Mouse (Mus musculus) forebrain, embryonic 14.5 days (tissue): ENCODE data around the gene Fgf15. TPM values are rescaled to one million over a fixed set of nuclear protein-coding genes. Genes with fewer than 3 reads are reported as not detected.

Source experiments
- ATAC-seq: fragments of 200-750 bp; cut with Nextera tagmentation; 2 replicates; pipeline ENCODE4 v1.8.0; 2017; ENCODE audit warnings: mild to moderate bottlenecking, moderate library complexity
- DNase-seq: peaks from one replicate; pipeline ENCODE4 v3.0.0-alpha.2; 2015; ENCODE audit warnings: low spot score
- H3K27ac ChIP-seq: fragments of 300-500 bp; sonication (generic); 2 replicates; pipeline ENCODE4 v1.5.1; 2014; ENCODE audit warnings: low read depth, mild to moderate bottlenecking, control low read depth, low read length, moderate library complexity
- H3K27me3 ChIP-seq: fragments of 300-500 bp; sonication (generic); replicated peaks from 2 replicates; pipeline ENCODE4 v1.6.1; 2014; ENCODE audit warnings: low read length, control low read depth, mixed read lengths; ENCODE audit not compliant: control insufficient read depth, insufficient read depth
- H3K36me3 ChIP-seq: fragments of 300-500 bp; sonication (generic); 2 replicates; pipeline ENCODE4 v1.6.1; 2014; ENCODE audit warnings: low read length, control low read depth; ENCODE audit not compliant: control insufficient read depth, insufficient read depth
- H3K4me1 ChIP-seq: fragments of 300-500 bp; sonication (generic); 2 replicates; pipeline ENCODE4 v1.6.1; 2014; ENCODE audit warnings: antibody characterized with exemption, low read length, control low read depth; ENCODE audit not compliant: control insufficient read depth, insufficient read depth
- H3K4me2 ChIP-seq: fragments of 300-500 bp; sonication (generic); 2 replicates; pipeline ENCODE4 v1.6.1; 2014; ENCODE audit warnings: mild to moderate bottlenecking, control low read depth, low read length
- H3K4me3 ChIP-seq: fragments of 300-500 bp; sonication (generic); 2 replicates; pipeline ENCODE4 v1.5.1; 2014; ENCODE audit warnings: low read depth, low read length, control low read depth
- H3K9ac ChIP-seq: fragments of 300-500 bp; sonication (generic); 2 replicates; pipeline ENCODE4 v1.6.1; 2014; ENCODE audit warnings: mild to moderate bottlenecking, low read length, control low read depth, moderate library complexity
- H3K9me3 ChIP-seq: fragments of 300-500 bp; sonication (generic); replicated peaks from 2 replicates; pipeline ENCODE4 v1.6.1; 2016; ENCODE audit warnings: low read length, control low read depth, mixed read lengths; ENCODE audit not compliant: control insufficient read depth
- WGBS: fragments of 180-500 bp; shearing (Covaris S2); extraction: QIAGEN DNeasy Blood & Tissue Kit; methylation state at CpG from one replicate; pipeline ENCODE4 v1.1.7; 2014; 5-methylcytosine and 5-hydroxymethylcytosine counted together
- polyA plus RNA-seq: library from polyadenylated mRNA; unstranded; fragments of >200 nt; fragmentation: Nextera tagmentation; extraction: Ambion mirVana; gene quantifications from 2 replicates; pipeline ENCODE4 v1.2.1, GENCODE M21; 2014

Gene Fgf15
- polyA plus RNA-seq, 1 experiment from 2014 or later = 36.3 TPM

DNA sequence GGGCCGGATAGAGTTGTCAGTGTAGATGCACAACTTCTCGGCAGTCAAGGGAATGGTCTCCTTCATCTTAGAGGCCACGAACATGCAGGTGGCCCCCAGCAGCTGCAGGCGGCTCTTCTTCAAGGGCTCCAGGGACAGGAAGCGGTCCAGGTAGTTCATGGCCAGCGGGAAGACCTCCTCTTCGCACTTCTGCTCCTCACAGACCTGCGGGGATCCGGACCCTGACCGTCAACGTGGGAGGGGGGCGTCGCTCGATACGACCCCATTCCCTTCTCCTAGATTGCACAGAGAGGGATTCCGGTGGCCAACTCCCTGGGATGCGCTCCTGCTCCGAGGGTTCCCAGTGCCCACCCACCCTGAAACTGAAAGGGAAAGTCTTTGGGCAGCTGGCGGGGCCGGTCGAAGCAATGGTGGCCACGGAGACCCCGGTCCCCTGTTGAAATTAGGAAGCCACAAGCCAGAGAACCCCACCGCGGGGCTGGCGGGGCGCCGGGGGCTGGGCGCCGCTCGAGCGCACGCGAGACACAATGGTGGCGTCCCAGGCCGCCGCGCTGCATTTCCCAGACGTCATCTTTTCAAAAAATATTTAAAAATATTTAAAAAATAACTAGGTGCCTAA, 41.7 kb downstream of the Fgf15 start:
- H3K9me3 ChIP-seq = no peaks in the 10 kb centered on the region
- peak overlapping the region; percentile 58 for H3K4me3 ChIP-seq
- H3K4me1 ChIP-seq = peaks cover 23% of the 10 kb centered on the region
- peak overlapping the region; percentile 76 for H3K9ac ChIP-seq
- 1% methylated on average over 39 of the region's 39 CpGs for WGBS
- H3K27ac ChIP-seq = 0 out of 2 replicates have a peak overlapping the region, but pooled peaks have one; percentile 48
- peaks cover 25% of the 10 kb centered on the region for H3K27me3 ChIP-seq
- peak; percentile 32 for DNase-seq
- ATAC-seq = peak; percentile 0; the same call in 1 of the 2 replicates
- H3K36me3 ChIP-seq = peaks cover 24% of the 10 kb centered on the region
- H3K4me2 ChIP-seq = peak overlapping the region; percentile 98

DNA sequence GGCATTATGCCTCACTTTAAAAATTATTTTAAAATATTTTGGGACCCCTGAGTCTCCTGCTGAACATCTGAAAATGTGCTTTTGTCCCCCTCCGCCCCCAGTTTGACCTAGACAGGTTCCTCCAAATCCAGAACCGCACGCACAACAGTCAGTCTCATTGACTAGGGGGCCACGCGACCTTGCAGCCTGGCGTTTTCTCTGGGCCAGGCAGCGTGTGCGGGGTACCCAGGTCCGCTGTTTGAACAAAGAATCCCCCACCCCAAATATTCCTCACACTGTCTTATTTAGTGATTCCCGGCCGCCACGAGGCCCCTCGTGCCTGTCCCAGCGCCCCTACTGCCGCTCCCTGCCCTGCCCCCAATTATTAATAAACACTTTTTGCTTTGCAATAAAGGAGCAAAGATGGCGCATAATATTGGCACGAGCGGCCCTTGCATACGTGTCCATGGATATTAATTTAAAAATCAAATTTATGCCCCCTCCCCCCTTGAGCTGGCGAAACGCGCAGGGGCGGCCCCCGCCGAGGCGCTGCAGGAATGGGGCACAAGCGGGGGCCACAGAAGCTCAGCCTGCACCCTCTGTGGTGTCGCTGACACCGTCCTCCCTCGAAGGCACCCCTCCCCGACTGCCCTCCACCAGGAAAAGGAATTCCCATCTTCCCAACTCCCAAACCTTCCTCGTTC, 42.5 kb downstream of the Fgf15 start:
- Histone ChIP-seq H3K4me2 (peak overlapping the region; percentile 98), H3K9me3 (no peaks in the 10 kb centered on the region), H3K27me3 (peaks cover 31% of the 10 kb centered on the region), H3K4me1 (peaks cover 26% of the 10 kb centered on the region), H3K36me3 (peaks cover 19% of the 10 kb centered on the region; the same call in 1 of the 2 replicates), H3K4me3 (peak overlapping the region; percentile 58), H3K27ac (0 out of 2 replicates have a peak overlapping the region, but pooled peaks have one; percentile 49), H3K9ac (peak overlapping the region; percentile 76)
- DNase-seq = no peak
- 1% methylated on average over 32 of the region's 32 CpGs for WGBS
- ATAC-seq = no peak

DNA sequence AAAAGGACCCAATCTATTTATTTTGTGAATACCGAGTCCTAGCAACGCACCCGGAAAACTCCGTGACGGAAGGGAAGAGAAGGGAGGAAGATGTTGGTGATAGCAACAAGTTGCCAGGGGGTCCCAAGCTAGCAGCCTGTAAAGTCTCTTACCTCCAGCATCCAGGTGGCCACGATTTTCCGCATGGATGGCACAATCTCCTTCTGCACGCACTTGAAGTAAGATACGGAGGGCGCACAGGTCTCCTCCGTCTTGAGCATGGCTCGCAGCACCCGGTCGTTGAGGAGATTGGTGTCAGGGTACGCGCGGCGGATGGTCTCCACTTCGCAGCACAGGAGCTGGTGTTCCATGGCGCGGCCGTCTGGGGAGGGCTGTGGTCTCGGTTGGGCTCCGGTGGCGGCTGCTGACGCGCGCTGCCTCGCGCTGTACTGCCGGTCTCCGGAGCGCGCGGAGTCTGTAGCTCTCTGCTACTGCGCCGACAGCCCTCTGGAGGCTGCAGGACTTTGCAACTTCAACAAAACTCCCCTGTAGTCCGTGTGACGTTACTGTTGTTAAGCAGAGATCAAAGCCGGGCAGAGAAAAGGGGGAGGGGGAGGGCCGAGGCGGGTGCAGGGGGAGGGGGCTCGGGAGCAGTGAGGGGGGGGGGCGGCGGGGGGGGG, 43.1 kb downstream of the Fgf15 start, which contains the start of gene Ccnd1:
Ccnd1 (minus strand) TSS at position 582 of the 659 bp plus-strand sequence.
- Histone ChIP-seq H3K27ac (peak within 1 kb of the TSS; percentile 70), H3K4me3 (peak within 1 kb of the TSS; percentile 58), H3K9me3 (no peaks in the 10 kb centered on the region), H3K4me2 (peak within 1 kb of the TSS; percentile 98), H3K36me3 (peaks cover 12% of the 10 kb centered on the region; the same call in 1 of the 2 replicates), H3K9ac (peak within 1 kb of the TSS; percentile 76), H3K27me3 (peaks cover 31% of the 10 kb centered on the region), H3K4me1 (peaks cover 26% of the 10 kb centered on the region)
- WGBS = under 1% methylated on average over 40 of the region's 45 CpGs
- ATAC-seq (peak; percentile 52), DNase-seq (peak; percentile 83)

DNA sequence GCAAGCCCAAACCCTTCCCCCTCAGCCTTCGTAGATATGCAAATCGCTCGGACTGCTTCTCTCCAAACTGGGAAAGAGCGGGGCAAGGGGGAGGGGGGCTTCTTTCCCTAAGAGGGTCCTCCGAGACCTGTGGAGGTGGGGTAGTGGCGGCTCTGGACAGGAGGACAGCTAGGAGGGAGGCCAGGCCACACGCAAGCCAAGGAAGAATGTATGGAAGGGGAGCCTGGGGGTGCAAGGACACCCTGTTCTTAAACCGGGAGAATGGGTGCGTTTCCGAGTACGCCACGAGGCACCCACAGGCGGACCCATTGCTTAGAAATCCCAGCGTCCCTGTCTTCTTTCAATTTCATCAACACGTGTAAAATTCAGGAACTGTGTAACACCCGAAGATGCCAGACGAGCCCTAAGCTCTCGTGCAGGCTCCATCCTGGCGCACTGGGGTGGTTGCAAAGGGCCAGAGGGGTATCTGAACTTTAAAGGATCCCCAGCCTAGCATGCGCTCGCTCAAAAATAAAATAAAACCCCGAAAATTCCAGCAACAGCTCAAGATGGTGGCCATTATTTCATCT, 43.8 kb downstream of the Fgf15 start:
- Histone ChIP-seq H3K9ac (peak overlapping the region; percentile 35; the same call in 1 of the 2 replicates), H3K4me3 (peak overlapping the region; percentile 58)
- 0 out of 2 replicates have a peak, but pooled peaks have one; percentile 18 for ATAC-seq

DNA sequence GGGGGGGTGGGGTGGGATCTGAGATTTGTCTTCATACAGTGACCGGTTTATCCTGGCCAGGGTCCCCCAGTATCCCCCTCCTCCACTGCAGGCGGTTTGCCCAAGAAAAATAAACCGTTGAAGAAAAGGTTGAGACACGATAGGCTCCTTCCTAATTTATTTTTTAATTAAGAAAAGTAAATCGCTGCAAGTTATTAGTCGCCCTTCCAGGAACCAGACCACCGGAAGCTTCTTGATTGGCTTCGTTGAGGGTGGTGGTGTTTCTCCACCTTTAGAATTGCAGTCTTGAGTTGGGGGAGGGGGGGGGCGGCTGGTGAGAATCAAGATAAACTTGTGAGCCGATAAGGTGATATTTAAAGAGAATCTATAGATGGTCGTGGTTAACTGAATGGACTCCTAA, 44.3 kb downstream of the Fgf15 start:
- H3K4me2 ChIP-seq = peak overlapping the region; percentile 98
- peak; percentile 37 for DNase-seq
- ATAC-seq = no peak
- H3K36me3 ChIP-seq = peaks cover 1% of the 10 kb centered on the region; the same call in 1 of the 2 replicates
- 1% methylated on average over 11 of the region's 11 CpGs for WGBS
- peak overlapping the region; percentile 58 for H3K4me3 ChIP-seq
- H3K27me3 ChIP-seq = peaks cover 31% of the 10 kb centered on the region
- peaks cover 26% of the 10 kb centered on the region for H3K4me1 ChIP-seq
- H3K27ac ChIP-seq = 0 out of 2 replicates have a peak overlapping the region, but pooled peaks have one; percentile 70
- H3K9ac ChIP-seq = peak overlapping the region; percentile 35; the same call in 1 of the 2 replicates
- H3K9me3 ChIP-seq = no peaks in the 10 kb centered on the region

More for the DNA sequence above, 43.8 kb downstream of the Fgf15 start:
- Histone ChIP-seq H3K27me3 (peaks cover 31% of the 10 kb centered on the region), H3K4me1 (peaks cover 26% of the 10 kb centered on the region), H3K4me2 (peak overlapping the region; percentile 98), H3K9me3 (no peaks in the 10 kb centered on the region), H3K36me3 (peaks cover 6% of the 10 kb centered on the region; the same call in 1 of the 2 replicates), H3K27ac (peak overlapping the region; percentile 70)
- under 1% methylated on average over 22 of the region's 22 CpGs for WGBS
- peak; percentile 55 for DNase-seq

DNA sequence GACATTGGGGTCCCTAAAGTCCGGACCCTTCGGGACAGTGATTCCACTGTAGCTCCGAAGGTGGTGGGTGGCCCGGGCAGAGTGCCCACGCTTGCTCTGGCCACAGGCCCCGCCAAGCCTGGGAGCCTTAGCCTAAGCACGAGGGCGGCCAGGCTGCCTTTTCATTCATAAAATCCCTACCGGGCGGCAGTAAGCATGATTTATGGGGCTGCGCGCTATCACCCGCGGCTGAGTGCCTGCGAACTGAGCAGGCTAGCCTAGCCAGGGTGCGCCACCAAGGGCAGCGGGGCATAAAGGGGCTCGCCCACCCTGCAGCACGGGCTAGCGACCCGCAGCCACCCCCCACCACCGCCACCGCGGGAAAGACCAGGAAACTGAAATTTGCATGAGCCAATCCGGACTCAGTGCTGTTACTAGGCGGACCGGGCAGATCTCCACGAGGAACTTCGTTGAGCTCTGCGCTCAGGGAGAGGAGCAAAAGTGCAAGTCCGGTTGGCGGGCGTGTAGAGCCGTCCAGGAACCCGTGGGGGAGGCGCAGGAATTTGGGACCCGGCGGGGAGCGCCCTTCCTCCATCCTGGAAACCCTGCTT, 45.0 kb downstream of the Fgf15 start:
- H3K9me3 ChIP-seq = no peaks in the 10 kb centered on the region
- H3K36me3 ChIP-seq = no peaks in the 10 kb centered on the region
- ATAC-seq (peak; percentile 53), DNase-seq (peak; percentile 92)
- H3K4me2 ChIP-seq = peak overlapping the region; percentile 98
- peaks cover 31% of the 10 kb centered on the region for H3K27me3 ChIP-seq
- under 1% methylated on average over 39 of the region's 39 CpGs for WGBS
- peak overlapping the region; percentile 58 for H3K4me3 ChIP-seq
- peaks cover 26% of the 10 kb centered on the region for H3K4me1 ChIP-seq
- H3K27ac ChIP-seq = peak overlapping the region; percentile 81
- H3K9ac ChIP-seq = peak overlapping the region; percentile 54; the same call in 1 of the 2 replicates

DNA sequence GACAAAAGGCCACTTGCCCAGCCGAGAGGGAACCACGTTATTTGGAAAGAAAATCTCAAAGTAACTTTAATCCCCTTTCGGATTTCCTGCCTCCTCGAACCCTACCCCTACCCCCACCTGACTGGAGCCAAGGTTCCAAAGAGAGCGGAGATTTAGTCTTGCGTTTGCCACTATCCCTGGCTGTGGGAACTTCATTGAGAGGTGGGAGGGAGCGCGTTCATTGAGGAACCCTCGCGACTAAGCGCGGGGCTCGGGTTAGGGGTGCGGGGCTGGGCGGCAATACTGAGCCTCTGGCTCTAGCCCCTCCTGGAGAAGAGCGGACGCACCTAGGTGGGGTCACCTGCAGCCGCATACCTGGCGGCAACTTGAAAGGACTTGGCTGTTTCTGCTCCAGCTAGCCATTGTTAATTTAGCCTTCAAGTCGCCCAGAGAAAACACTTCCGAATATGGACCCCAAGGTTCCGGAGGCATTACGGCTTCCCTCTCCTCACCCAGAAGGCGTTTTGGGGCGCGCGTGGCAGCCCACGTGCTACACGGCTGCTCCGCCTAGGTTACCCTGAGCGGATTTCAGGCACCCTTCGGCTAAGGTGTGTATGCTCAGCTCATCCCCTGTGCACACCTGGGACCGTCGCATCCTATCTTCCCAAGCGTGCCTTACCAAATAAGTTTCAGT, 45.9 kb downstream of the Fgf15 start:
- Histone ChIP-seq H3K27ac (peak overlapping the region; percentile 33; the same call in 1 of the 2 replicates), H3K4me1 (peaks cover 26% of the 10 kb centered on the region), H3K9ac (peak overlapping the region; percentile 41), H3K4me2 (peak overlapping the region; percentile 98), H3K4me3 (peak overlapping the region; percentile 58), H3K36me3 (no peaks in the 10 kb centered on the region), H3K9me3 (no peaks in the 10 kb centered on the region), H3K27me3 (peaks cover 31% of the 10 kb centered on the region)
- ATAC-seq (no peak), DNase-seq (peak; percentile 52)
- WGBS = under 1% methylated on average over 35 of the region's 35 CpGs
